Mouse (Mus musculus) c-Kit-positive CD71-positive TER-119-negative erythroid progenitor cells, embryonic 14.5 days (primary cell): Measurements from ENCODE around the gene Ldlrad1.

Experiments
- DNase-seq: peaks from one replicate; pipeline ENCODE4 v3.0.0-alpha.2; 2013; ENCODE audit warnings: low read depth

Gene Ldlrad1

GRCm38 (mm10) chr4:107208880-107209279 lies at the start of gene Ldlrad1:
Gene Ldlrad1 (plus strand): TSS chr4:107209180.
- DNase-seq = no peak

GRCm38 (mm10) chr4:107160181-107160580 lies 48.8 kb upstream of the Ldlrad1 start:
- DNase-seq = no peak

GRCm38 (mm10) chr4:107163341-107163740 lies 45.6 kb upstream of the Ldlrad1 start:
- no peak for DNase-seq

GRCm38 (mm10) chr4:107163756-107164587 lies 45.0 kb upstream of the Ldlrad1 start:
- peak; percentile 75 for DNase-seq

- DNase-seq = no peak
Observed at GRCm38 (mm10) chr4:107166700-107167099, 42.3 kb upstream of the Ldlrad1 start.

- DNase-seq = no peak
Observed at GRCm38 (mm10) chr4:107167798-107168197, 41.2 kb upstream of the Ldlrad1 start.

GRCm38 (mm10) chr4:107177506-107177905 lies 31.5 kb upstream of the Ldlrad1 start:
- DNase-seq = no peak

- peak; percentile 94 for DNase-seq
Observed at GRCm38 (mm10) chr4:107178182-107178829, 30.7 kb upstream of the Ldlrad1 start, which contains the start of gene Tmem59. Gene Tmem59 (plus strand): TSS chr4:107178399.

- peak; percentile 44 for DNase-seq
Observed at GRCm38 (mm10) chr4:107178830-107179490, 30.0 kb upstream of the Ldlrad1 start, which contains the start of gene Tceanc2. Gene Tceanc2 (minus strand): TSS chr4:107179116.

GRCm38 (mm10) chr4:107179561-107179960 lies 29.4 kb upstream of the Ldlrad1 start:
- DNase-seq = no peak

- DNase-seq = no peak
Observed at GRCm38 (mm10) chr4:107180746-107181145, 28.2 kb upstream of the Ldlrad1 start.

GRCm38 (mm10) chr4:107181866-107182265 lies 27.1 kb upstream of the Ldlrad1 start:
- peak; percentile 43 for DNase-seq

GRCm38 (mm10) chr4:107182796-107183195 lies 26.2 kb upstream of the Ldlrad1 start:
- peak; percentile 38 for DNase-seq

GRCm38 (mm10) chr4:107183203-107183602 lies 25.8 kb upstream of the Ldlrad1 start:
- DNase-seq = no peak

GRCm38 (mm10) chr4:107185703-107186102 lies 23.3 kb upstream of the Ldlrad1 start:
- no peak for DNase-seq

- no peak for DNase-seq
Observed at GRCm38 (mm10) chr4:107193841-107194240, 15.1 kb upstream of the Ldlrad1 start.

- DNase-seq = no peak
Observed at GRCm38 (mm10) chr4:107196454-107196853, 12.5 kb upstream of the Ldlrad1 start.

- DNase-seq = no peak
Observed at GRCm38 (mm10) chr4:107198072-107198471, 10.9 kb upstream of the Ldlrad1 start.

- DNase-seq = no peak
Observed at GRCm38 (mm10) chr4:107201779-107202178, 7.2 kb upstream of the Ldlrad1 start.

GRCm38 (mm10) chr4:107203001-107203400 lies 6.0 kb upstream of the Ldlrad1 start:
- no peak for DNase-seq

- DNase-seq = no peak
Observed at GRCm38 (mm10) chr4:107207016-107207415, 2.0 kb upstream of the Ldlrad1 start.

- no peak for DNase-seq
Observed at GRCm38 (mm10) chr4:107210483-107211097, 1.6 kb downstream of the Ldlrad1 start.
